Mouse (Mus musculus) frontal cortex, postnatal 10 days (tissue): ENCODE results near the gene Rint1.

Source experiments
- DNase-seq, 2 experiments: peaks; one replicate each; pipeline ENCODE4 v3.0.0; 2022; ENCODE audit warnings: low spot score in 2 of 2, mixed read lengths in 1 of 2

The Rint1 gene

DNA sequence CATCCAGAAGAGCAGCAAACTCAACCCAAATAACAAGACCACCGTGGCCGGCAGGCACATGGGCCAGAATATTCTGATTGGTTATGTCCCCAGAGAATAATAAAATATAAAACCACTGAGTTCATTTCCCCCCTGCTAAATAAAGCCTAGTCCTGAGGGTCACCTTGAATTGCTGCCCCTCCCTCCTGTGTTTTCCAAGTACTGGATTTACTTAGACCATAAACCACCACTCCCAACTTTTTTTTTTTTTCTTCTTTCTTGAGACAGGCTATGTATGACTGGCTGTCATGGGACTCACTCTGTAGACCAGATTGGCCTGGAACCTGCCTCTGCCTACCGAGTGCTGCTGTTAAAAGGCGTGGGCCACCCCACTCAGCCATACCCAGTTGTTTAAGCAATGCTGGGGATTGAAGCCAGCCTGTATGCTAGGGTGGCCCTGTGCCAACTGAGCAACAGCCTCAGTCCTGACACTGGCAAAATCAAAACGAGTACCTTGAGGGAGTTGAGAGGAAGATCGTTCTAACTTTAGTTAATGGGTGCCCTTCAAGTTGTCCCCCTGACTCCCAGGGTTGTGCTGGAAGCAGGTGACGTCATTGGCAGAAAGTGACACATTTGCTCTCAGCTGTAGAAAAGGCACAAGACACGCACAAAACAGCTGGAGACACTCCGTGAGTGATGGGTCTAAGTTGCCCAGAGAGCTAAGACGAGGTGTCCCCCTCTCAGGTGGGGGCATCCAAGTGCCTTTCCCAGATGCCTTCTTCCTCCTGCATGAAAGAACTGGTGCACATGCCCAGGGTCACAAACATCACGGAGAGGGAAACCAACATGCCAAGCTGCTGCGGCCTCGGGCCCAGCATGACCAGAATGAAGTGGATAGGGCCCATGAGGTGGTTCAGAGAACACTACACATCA is 76.8 kb downstream of the Rint1 start:
- no peak for DNase-seq

DNA sequence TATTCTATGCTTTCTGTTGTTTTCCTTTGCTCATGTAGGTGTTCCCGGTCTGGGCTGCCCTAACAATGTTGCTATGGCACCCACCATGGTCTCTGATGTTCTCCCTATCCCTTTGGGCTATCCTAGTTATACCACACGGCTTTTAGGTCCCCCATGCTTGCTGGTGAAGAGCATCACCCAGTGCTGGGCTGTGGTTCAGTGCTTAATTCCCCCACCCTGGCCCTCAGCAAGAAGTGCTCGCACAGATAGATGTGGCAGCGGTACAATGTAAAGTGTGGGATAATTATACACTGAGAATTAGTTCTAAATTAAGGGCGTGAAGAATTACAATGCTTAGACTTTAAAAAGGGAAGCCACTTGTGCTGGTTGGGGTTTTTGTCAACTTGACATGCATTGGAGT is 78.4 kb downstream of the Rint1 start:
- no peak for DNase-seq
